Mouse (Mus musculus) hindbrain, embryonic 11.5 days (tissue): ENCODE data around the gene Galk1. TPM values are rescaled to one million over a fixed set of nuclear protein-coding genes. Genes with fewer than 3 reads are reported as not detected.

Experiments used
- ATAC-seq: fragments of 200-750 bp; cut with Nextera tagmentation; 2 replicates; pipeline ENCODE4 v1.8.0; 2017; ENCODE audit warnings: mild to moderate bottlenecking, moderate TSS enrichment, moderate library complexity; ENCODE audit not compliant: low FRiP score
- DNase-seq: peaks from one replicate; pipeline ENCODE4 v3.0.0-alpha.2; 2015; ENCODE audit warnings: low spot score
- H3K27ac ChIP-seq: fragments of 300-500 bp; sonication (generic); 2 replicates; pipeline ENCODE4 v1.5.1; 2014; ENCODE audit warnings: mild to moderate bottlenecking, low read depth, low read length
- H3K27me3 ChIP-seq: fragments of 300-500 bp; sonication (generic); 2 replicates; pipeline ENCODE4 v1.6.1; 2014; ENCODE audit warnings: mild to moderate bottlenecking, low read length, moderate library complexity, mixed read lengths; ENCODE audit not compliant: control insufficient read depth, insufficient read depth
- H3K36me3 ChIP-seq: fragments of 300-500 bp; sonication (generic); 2 replicates; pipeline ENCODE4 v1.6.1; 2014; ENCODE audit warnings: mild to moderate bottlenecking, low read length, moderate library complexity, mixed read lengths; ENCODE audit not compliant: control insufficient read depth, insufficient read depth
- H3K4me1 ChIP-seq: fragments of 300-500 bp; sonication (generic); replicated peaks from 2 replicates; pipeline ENCODE4 v1.6.1; 2014; ENCODE audit warnings: low read length, mixed read lengths; ENCODE audit not compliant: control insufficient read depth, insufficient read depth
- H3K4me2 ChIP-seq: fragments of 300-500 bp; sonication (generic); replicated peaks from 2 replicates; pipeline ENCODE4 v1.6.1; 2014; ENCODE audit warnings: mild to moderate bottlenecking, low read depth, low read length
- H3K4me3 ChIP-seq: fragments of 300-500 bp; sonication (generic); 2 replicates; pipeline ENCODE4 v1.5.1; 2014; ENCODE audit warnings: low read depth, low read length
- H3K9ac ChIP-seq: fragments of 300-500 bp; sonication (generic); 2 replicates; pipeline ENCODE4 v1.6.1; 2014; ENCODE audit warnings: low read depth, low read length
- H3K9me3 ChIP-seq: fragments of 300-500 bp; sonication (generic); 2 replicates; pipeline ENCODE4 v1.6.1; 2016; ENCODE audit warnings: low read length; ENCODE audit not compliant: control insufficient read depth
- WGBS: fragments of 180-500 bp; shearing (Covaris S2); extraction: QIAGEN DNeasy Blood & Tissue Kit; methylation state at CpG from one replicate; pipeline ENCODE4 v1.1.7; 2014; 5-methylcytosine and 5-hydroxymethylcytosine counted together
- polyA plus RNA-seq: library from polyadenylated mRNA; unstranded; fragments of >200 nt; fragmentation: Nextera tagmentation; extraction: Ambion mirVana; gene quantifications from 2 replicates; pipeline ENCODE4 v1.2.1, GENCODE M21; 2014

The Galk1 gene
- polyA plus RNA-seq, 1 experiment from 2014 or later, result 89.0 TPM

DNA sequence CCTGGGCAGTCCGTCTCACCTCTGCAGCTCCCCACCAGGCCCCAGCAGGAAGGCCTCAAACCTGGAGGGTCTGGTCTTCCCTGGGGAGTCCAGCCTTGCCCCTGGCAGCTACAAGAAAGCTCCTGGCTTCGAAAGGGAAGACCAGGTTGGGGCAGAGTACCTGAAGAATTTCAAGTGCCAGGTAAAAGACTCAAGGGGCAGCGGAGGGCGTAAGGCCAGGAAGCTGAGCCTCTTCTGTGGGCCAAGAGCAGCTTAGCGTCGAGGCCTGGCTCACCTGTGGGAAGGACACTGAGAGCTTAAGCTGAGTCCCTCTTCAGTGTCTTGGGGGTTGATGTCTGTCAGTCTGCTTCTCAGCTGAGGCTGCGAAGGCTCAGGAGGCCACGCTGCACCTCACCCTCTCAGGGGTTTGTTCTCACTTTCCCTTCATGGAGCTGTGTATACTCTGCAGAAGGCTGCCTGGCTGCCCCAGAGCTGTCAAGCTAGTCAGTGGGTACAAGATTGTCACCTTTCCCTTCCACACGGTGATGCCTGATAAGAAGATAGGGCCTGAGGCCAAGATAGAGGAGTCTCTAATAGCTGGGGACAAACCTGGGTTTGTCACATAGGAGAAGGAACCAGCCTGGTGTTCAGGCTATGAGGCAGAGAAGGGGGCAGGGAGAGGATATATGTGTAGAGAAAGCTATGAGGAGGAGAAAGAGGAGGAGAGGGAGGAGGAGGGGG, 41.2 kb upstream of the Galk1 start:
- Histone ChIP-seq H3K4me2 (no peak overlapping the region), H3K36me3 (peaks cover 42% of the 10 kb centered on the region), H3K9me3 (no peaks in the 10 kb centered on the region), H3K9ac (no peak overlapping the region), H3K4me3 (no peak overlapping the region), H3K27ac (no peak overlapping the region), H3K27me3 (no peaks in the 10 kb centered on the region), H3K4me1 (no peaks in the 10 kb centered on the region)
- DNase-seq (no peak), ATAC-seq (no peak)
- 94% methylated on average over 9 of the region's 9 CpGs for WGBS

DNA sequence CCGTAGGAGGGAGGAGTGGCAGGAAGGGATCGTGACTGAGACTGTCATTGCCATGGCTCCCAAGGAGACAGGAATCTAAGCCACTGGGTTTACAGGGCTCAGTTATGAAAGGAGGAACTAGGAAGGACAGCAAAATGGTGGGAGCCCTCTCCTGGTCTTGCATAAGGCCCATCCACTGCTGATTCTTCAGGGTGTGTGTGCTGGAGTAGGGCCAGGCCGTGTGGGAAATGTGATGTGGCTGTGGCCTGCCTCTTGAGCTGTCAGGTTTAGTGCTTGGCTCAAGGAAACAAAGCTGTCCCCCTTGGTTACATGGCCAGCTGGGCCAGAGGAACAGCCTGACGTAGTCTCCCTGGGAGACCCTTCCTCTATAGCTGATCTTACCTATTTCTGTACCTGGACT, 37.7 kb upstream of the Galk1 start:
- Histone ChIP-seq H3K4me3 (no peak overlapping the region), H3K9me3 (no peaks in the 10 kb centered on the region), H3K4me2 (no peak overlapping the region), H3K27me3 (no peaks in the 10 kb centered on the region), H3K36me3 (peaks cover 32% of the 10 kb centered on the region), H3K27ac (no peak overlapping the region), H3K4me1 (no peaks in the 10 kb centered on the region), H3K9ac (no peak overlapping the region)
- no peak for DNase-seq
- WGBS, result 86% methylated on average over 4 of the region's 4 CpGs
- no peak for ATAC-seq

DNA sequence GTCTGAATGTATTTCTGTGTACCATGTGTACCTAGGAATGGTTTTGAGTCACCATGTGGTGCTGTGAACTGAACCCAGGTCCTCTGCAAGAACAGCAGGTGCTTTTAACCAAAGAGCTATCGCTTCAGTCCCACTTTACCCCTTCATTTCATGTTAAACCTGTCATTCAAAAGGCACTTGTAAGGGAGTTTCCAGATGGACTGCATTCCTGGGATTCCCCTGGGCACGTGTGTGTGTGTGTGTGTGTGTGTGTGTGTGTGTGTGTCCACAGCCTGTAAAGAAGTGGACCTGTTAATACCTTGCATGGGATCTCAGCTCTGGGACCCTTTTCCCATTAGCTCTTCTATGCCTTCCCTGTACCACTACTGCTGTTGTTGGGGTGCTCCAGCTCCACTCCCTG, 37.1 kb upstream of the Galk1 start:
- Histone ChIP-seq H3K9me3 (no peaks in the 10 kb centered on the region), H3K27ac (no peak overlapping the region), H3K27me3 (no peaks in the 10 kb centered on the region), H3K9ac (no peak overlapping the region), H3K4me3 (no peak overlapping the region), H3K4me1 (no peaks in the 10 kb centered on the region), H3K4me2 (no peak overlapping the region), H3K36me3 (peaks cover 32% of the 10 kb centered on the region)
- no peak for DNase-seq
- no peak for ATAC-seq
- whole genome bisulfite sequencing, result 93% methylated on average over 2 of the region's 2 CpGs

DNA sequence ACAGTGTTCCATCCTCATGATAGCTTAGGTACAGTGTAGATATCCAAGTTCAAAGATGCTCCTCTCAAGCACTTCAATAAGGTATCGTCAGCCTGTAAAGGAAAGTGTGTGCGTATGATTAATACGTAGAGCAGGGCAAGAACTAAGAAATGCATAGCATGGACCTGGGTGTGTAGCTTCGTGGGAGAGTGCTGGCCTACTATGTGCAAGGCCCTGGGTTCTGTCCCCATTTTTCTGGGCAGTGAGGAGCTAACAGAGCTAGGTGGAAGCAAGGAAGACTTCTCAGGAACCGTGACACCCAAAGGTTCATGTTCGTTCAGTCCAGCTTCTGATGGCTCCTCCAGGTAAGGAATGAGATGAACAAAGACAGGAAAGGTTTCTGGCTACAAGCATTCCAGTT, 32.7 kb upstream of the Galk1 start:
- no peak for ATAC-seq

DNA sequence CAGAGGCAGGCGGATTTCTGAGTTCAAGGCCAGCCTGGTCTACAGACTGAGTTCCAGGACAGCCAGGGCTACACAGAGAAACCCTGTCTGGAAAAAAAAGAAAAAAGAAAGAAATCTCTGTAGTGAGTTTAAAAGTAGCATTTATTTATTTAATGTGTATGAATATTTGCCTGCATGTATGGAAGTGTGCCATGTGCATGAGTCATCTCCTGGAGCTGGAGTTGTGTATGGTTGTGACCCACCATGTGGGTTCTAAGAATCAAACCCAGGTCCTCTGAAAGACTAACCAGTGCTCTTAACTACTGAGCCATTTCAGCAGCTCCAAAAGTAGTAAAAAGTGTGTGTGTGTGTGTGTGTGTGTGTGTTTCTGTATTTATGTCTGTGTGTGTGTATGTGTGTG, 30.8 kb upstream of the Galk1 start:
- 96% methylated on average over 1 of the region's 1 CpGs for WGBS
- Histone ChIP-seq H3K27ac (no peak overlapping the region), H3K4me3 (no peak overlapping the region), H3K27me3 (no peaks in the 10 kb centered on the region), H3K9ac (no peak overlapping the region), H3K9me3 (no peaks in the 10 kb centered on the region), H3K36me3 (peaks cover 10% of the 10 kb centered on the region), H3K4me2 (no peak overlapping the region), H3K4me1 (no peaks in the 10 kb centered on the region)
- ATAC-seq (no peak), DNase-seq (no peak)

More for the DNA sequence above, 32.7 kb upstream of the Galk1 start:
- peaks cover 26% of the 10 kb centered on the region for H3K36me3 ChIP-seq
- no peaks in the 10 kb centered on the region for H3K27me3 ChIP-seq
- no peak overlapping the region for H3K27ac ChIP-seq
- H3K4me2 ChIP-seq, result no peak overlapping the region
- WGBS, result 97% methylated on average over 6 of the region's 6 CpGs
- H3K9ac ChIP-seq, result no peak overlapping the region
- no peak for DNase-seq
- no peak overlapping the region for H3K4me3 ChIP-seq
- H3K4me1 ChIP-seq, result no peaks in the 10 kb centered on the region
- H3K9me3 ChIP-seq, result no peaks in the 10 kb centered on the region

DNA sequence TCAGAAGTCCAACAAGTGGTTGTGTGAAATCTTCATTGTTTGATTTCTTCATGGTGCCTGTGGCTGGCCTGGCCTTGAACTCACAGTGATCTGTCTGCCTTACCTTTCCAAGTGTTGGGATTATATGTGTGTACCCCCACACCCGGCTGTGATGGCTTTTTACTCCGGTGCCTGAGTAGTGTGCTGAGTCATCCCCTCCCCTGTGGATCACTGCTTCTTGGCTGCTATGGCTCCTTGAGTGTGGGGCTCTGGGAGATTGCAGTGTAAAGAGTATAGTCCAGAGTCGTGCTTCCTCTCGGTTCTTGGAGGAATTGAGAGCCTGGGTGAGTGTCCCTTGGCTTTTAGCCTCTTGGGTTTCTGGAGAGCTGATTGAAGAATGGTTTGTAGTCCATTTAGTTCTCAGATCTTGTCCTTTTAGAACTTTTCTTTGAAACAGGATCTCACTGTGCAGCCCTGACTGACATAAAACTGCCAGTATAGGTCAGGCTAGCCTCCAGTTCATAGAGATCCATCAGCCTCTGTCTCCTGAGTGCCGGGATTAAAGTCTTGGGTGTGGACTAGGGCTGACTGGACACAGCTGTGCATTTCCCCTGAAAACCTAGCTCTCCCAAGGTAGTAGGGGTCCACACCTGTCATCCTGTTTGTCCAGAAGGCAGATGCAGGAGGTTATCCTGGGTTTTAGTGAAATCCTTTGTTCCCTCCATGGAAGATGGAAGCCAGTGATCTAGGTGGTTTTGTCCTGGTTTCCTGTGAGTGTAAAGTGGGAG, 30.0 kb upstream of the Galk1 start:
- no peak for DNase-seq
- no peaks in the 10 kb centered on the region for H3K4me1 ChIP-seq
- H3K27ac ChIP-seq, result no peak overlapping the region
- no peak overlapping the region for H3K4me2 ChIP-seq
- no peak for ATAC-seq
- H3K9ac ChIP-seq, result no peak overlapping the region
- H3K4me3 ChIP-seq, result no peak overlapping the region
- WGBS, result 91% methylated on average over 5 of the region's 5 CpGs
- no peaks in the 10 kb centered on the region for H3K27me3 ChIP-seq
- peaks cover 10% of the 10 kb centered on the region; the same call in 1 of the 2 replicates for H3K36me3 ChIP-seq
- H3K9me3 ChIP-seq, result no peaks in the 10 kb centered on the region

DNA sequence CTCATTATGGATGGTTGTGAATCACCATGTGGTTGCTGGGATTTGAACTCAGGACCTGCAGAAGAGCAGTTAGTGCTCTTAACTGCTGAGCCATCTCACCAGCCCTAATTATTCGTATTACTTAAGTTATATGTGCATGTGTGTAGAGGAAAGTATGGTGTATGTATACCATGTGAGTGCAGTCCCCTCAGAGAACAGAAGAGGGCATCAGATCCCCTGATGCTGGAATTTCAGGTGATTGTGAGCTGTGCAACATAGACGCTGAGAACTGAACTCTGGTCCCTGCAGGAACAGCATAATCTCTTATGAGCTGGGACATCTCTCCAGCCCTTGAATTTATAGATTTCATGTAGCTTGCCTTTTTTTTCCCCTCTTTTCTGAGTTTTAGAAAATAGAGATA, 29.3 kb upstream of the Galk1 start:
- H3K36me3 ChIP-seq, result peaks cover 10% of the 10 kb centered on the region; the same call in 1 of the 2 replicates

DNA sequence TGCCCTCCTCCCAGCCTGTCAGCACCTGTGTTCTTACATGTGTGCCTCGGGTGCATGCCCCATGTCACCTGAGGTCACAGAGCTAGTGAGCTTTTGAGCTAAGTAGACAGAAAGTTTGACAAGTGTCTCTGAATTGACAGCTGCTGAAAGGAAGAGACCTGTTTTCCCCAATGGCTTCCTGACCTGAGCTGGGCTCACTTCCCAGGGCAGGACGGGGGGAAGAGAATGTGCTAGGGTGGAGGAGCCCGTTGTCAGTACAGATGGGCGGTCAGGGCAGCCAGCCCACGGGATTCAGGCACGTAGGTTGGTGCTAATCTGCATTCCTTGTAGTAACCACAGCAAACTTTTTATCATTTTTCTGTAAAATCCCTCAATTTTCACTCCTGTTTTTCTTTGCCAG, 28.1 kb upstream of the Galk1 start:
- WGBS, result 94% methylated on average over 6 of the region's 6 CpGs

More for the DNA sequence above, 29.3 kb upstream of the Galk1 start:
- no peak overlapping the region for H3K27ac ChIP-seq
- WGBS, result 97% methylated on average over 2 of the region's 2 CpGs
- H3K4me2 ChIP-seq, result no peak overlapping the region
- H3K9me3 ChIP-seq, result no peaks in the 10 kb centered on the region
- H3K27me3 ChIP-seq, result no peaks in the 10 kb centered on the region
- H3K4me3 ChIP-seq, result no peak overlapping the region
- DNase-seq (no peak), ATAC-seq (no peak)
- H3K9ac ChIP-seq, result no peak overlapping the region
- H3K4me1 ChIP-seq, result no peaks in the 10 kb centered on the region

DNA sequence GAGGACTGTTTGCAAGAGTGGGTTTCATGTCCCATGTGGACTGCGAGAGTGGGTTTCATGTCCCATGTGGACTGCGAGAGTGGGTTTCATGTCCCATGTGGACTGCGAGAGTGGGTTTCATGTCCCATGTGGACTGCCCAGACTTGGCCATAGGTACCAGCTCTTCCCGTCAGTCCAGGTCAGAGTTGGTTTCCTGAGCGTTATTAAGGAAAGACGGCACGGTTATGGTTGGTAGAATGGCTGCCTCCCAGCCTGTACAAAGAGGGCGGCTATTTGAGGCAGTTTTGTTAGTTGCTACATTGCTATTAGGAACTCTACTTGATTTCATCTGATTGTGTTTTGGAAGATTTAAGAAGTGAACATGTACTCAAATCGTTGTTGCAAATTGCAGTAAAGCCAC, 25.3 kb upstream of the Galk1 start:
- H3K9ac ChIP-seq, result no peak overlapping the region
- no peak overlapping the region for H3K27ac ChIP-seq
- no peaks in the 10 kb centered on the region for H3K4me1 ChIP-seq
- WGBS, result 97% methylated on average over 9 of the region's 9 CpGs
- H3K27me3 ChIP-seq, result no peaks in the 10 kb centered on the region
- no peak for ATAC-seq
- peaks cover 10% of the 10 kb centered on the region; the same call in 1 of the 2 replicates for H3K36me3 ChIP-seq
- no peak overlapping the region for H3K4me2 ChIP-seq
- H3K4me3 ChIP-seq, result no peak overlapping the region
- no peak for DNase-seq
- no peaks in the 10 kb centered on the region for H3K9me3 ChIP-seq

More for the DNA sequence above, 28.1 kb upstream of the Galk1 start:
- Histone ChIP-seq H3K4me2 (no peak overlapping the region), H3K27me3 (no peaks in the 10 kb centered on the region), H3K36me3 (peaks cover 10% of the 10 kb centered on the region; the same call in 1 of the 2 replicates), H3K27ac (no peak overlapping the region), H3K9me3 (no peaks in the 10 kb centered on the region), H3K4me1 (no peaks in the 10 kb centered on the region), H3K9ac (no peak overlapping the region), H3K4me3 (no peak overlapping the region)
- DNase-seq (no peak), ATAC-seq (no peak)
